Mouse (Mus musculus) CD4-positive, CD25-positive, alpha-beta regulatory T cell, adult 2 months (primary cell): ENCODE measurements around the gene Gm45261.

Source experiments
- DNase-seq: peaks from one replicate; pipeline ENCODE4 v3.0.0-alpha.2; 2012; ENCODE audit warnings: low read depth, low spot score

Gene Gm45261

DNA sequence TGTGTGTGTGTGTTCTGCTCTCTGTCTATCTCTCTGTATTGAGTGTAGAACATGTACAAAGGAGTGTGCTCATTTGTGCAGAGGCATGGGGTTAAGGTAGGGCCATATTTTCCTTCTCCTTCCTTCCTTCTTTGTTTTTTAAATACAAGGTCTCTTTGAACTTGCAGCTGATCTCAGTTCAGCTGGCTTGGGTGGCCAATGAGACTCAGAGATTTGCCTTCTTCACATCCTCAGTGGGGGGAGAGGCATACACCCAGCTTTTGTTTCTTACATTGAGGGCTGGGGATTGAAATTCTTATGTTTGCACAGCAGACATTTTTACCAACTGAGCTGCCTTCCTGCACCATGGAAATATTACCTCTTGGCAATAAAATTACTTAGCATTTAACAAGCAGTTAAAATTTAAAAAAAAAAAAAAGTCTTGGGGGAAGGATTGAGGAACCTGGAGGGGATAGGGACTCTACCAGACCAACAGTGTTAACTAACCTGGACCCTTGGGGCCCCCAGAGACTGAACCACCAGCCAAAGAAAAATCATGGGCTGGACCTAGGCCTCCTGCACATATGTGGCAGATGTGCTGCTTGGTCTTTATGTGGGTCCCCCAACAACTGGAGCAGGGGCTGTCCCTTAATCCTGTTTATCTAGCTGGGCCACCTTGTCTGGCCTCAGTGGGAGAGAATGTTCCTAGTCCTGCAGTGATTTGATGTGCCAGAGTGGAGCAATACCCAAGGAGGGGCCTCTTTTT, 50.8 kb downstream of the Gm45261 start:
- DNase-seq: peak; percentile 45

DNA sequence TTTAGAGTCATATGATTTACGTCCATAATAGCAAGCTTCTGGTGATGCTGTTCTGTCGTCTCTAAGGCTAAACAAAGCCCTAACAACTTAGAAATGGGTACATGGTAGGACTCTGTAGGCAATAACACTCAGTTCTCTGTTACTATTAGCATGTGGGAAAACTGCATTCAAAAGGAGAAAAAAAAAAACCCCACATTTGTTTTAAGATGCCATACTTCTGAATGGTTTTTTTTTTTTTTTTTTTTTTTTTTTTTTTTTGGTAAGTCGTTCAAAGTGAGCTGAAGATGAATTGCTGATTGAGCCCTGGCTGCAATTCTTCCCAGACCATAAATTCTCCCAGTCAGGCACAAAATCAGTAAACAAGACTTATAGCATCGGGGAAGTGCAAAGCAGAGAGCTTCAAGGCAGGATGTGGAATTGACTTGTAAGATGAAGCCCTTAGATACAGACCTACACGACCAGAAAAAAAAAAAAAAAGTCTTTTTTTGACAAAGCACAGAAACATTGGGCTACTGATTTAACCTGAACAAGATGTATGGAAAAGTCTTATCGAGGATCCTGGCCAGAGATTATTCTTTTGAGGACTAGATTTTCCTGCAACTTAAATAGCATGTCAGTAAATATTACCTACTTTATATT, 51.7 kb downstream of the Gm45261 start:
- DNase-seq: peak; percentile 57

DNA sequence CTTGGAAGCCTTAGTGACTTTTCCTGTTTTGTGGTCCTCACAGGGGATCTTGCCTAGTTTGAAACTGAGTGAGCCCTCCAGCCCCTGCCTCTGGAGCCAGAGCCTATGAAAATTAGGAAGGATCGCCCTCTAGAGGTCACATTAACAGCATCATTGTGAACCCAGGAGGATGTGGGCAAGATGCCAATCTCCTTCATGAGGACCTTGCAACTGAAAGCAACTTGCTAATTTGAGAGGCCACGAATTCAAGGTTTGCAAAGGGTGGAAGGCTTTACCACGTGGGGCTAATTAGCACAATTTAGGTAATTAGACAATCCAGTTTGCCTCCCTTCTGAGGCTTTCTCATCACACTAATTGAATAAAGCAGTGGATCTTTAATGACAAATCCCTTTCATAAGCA, 52.7 kb downstream of the Gm45261 start:
- DNase-seq: peak; percentile 93

DNA sequence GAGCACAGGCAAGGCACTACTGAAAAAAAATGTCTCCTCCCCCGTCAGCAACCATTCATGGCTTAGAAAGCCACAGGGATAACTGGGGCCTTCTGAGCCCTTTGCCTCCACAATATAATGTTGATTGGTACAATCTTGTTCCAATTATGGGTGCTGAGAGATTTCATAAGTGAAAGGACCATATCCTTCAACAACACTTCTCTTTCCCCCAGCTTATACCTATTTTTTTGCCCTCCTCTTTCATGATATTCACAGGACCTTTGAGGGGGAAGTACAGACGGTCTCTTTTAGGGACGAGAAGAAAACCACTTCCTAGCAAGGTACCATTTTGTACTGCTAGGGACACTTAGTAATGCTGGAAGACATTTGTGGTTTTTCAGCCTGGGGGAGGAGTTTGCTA, 57.1 kb downstream of the Gm45261 start:
- no peak for DNase-seq

DNA sequence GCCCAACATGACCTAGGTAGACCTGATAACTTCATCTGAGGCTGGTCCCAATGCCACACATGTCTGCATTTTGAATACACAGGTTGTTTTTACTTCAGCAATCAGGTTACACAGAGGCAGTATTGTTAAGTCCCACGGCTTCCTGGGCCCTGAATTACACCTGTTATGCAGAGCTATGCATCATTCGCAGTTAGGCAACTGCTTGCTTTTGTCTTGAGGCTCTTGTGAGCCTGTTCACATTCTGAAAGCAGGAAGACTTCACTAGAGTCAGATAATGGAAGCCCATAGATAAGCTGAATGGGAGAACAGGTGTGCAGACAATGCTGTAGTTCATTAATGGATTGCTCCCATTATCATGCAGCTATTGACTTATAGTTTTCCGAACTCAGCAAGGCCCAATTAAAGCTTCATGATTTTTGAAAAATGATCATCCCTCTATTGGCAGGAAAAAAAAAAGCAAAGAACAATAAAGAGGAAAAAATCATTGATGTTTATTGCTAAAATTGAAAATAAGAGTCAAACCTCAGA, 57.8 kb downstream of the Gm45261 start:
- DNase-seq: no peak

DNA sequence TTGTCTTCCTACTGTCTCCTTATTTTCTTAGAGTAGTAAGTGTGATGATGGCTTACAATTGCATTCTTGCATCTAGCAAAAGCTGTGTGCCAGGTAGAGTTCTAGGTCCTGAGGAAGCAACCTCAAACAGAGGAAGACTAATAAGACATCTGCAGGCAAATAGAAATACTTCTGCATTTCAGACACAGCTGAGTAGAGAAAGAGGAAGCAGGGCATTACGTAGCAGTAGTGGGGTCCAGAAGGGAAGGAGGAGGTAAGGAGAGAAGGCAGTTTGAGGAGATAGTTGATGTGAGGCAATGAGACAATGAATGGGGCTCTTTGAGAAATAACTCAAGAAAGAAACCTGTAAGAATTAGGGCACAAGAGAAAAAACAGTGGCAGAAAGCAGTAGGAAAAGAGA, 59.3 kb downstream of the Gm45261 start:
- no peak for DNase-seq
